ENCODE assay signal across 27 mouse cellular contexts in the genomic region with DNA sequence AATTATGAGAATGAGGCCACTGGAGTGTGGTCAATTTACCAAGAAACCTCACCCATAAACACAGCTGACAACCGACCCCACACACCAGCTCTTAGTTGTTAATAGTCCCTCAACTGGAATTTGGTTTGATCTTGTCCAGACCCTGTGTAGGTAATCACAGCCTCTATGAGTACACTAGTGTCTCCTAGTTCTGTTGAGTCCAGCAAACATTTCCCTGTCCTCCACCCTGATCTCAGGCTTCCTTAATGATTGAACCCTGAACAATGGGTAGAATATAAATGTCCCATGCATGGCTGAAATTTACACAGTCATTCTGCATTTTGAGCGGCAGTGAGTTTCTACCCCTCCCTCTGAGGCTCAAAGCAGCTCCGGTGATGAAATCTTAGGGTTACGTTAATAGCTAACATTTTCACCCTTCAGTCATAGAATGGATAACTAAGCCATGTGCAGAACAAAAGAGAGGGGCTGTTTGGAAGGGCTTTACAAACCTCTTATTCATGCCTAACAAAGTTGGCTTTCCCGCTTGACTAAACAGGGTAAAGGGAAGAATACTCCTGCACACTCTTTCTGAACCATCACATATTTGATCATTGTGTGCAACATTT.
DNase-seq lines count a peak whose midpoint lies in the region; ATAC-seq lines count a peak whose summit lies in the region.
"Had no signal": no experiment of that assay in that cellular context is flagged by ENCODE, and none has a peak within 500 bp of the region (broad histone marks: within the 10 kb centered on the region; RNA-seq: fewer than 3 reads in every experiment).

No protein-coding gene starts in this region.

- H3K9me3 ChIP-seq in hindbrain, embryonic 10.5 days, result no peaks in the 10 kb centered on the region
- H3K9me3 ChIP-seq in hindbrain, embryonic 16.5 days (ENCODE audit: control insufficient read depth, low read length), result no peaks in the 10 kb centered on the region
- no peaks in the 10 kb centered on the region for H3K9me3 ChIP-seq in kidney, embryonic 16.5 days (ENCODE audit: low read length)
- H3K9me3 ChIP-seq: embryonic facial prominence, embryonic 15.5 days; heart, embryonic 12.5 days; hindbrain, embryonic 12.5 days; limb, embryonic 13.5 days; liver, embryonic 12.5 days; midbrain, embryonic 15.5 days; neural tube, embryonic 15.5 days had no signal

- no peak overlapping the region for H3K9ac ChIP-seq in hindbrain, embryonic 16.5 days (ENCODE audit: low read depth, low read length)
- H3K9ac ChIP-seq in kidney, embryonic 16.5 days (replicated peaks; ENCODE audit: low read length), result no peak overlapping the region
- H3K9ac ChIP-seq: embryonic facial prominence, embryonic 15.5 days; forebrain, postnatal 0 days; heart, embryonic 12.5 days; hindbrain, embryonic 12.5 days; limb, embryonic 13.5 days; liver, embryonic 12.5 days; midbrain, embryonic 15.5 days; neural tube, embryonic 15.5 days had no signal

- H3K27me3 ChIP-seq in hindbrain, embryonic 10.5 days (ENCODE audit: insufficient read depth, poor library complexity, severe bottlenecking), result no peaks in the 10 kb centered on the region
- no peaks in the 10 kb centered on the region for H3K27me3 ChIP-seq in hindbrain, embryonic 16.5 days (replicated peaks; ENCODE audit: control insufficient read depth, insufficient read depth, low read length)
- no peaks in the 10 kb centered on the region for H3K27me3 ChIP-seq in kidney, embryonic 16.5 days (ENCODE audit: insufficient read depth, low read length)
- H3K27me3 ChIP-seq: embryonic facial prominence, embryonic 15.5 days; heart, embryonic 12.5 days; hindbrain, embryonic 12.5 days; limb, embryonic 13.5 days; liver, embryonic 12.5 days; midbrain, embryonic 15.5 days; neural tube, embryonic 15.5 days had no signal

- 38% methylated on average over 5 of the region's 5 CpGs for WGBS in hindbrain, embryonic 10.5 days
- 30% methylated on average over 5 of the region's 5 CpGs for WGBS in hindbrain, embryonic 16.5 days
- 50% methylated on average over 5 of the region's 5 CpGs for WGBS in kidney, embryonic 16.5 days

- H3K4me1 ChIP-seq in hindbrain, embryonic 10.5 days (replicated peaks), result peaks cover 7% of the 10 kb centered on the region
- H3K4me1 ChIP-seq in hindbrain, embryonic 16.5 days (ENCODE audit: control insufficient read depth, insufficient read depth, low read depth, low read length), result no peaks in the 10 kb centered on the region
- no peaks in the 10 kb centered on the region for H3K4me1 ChIP-seq in kidney, embryonic 16.5 days (ENCODE audit: insufficient read depth, low read length)
- H3K4me1 ChIP-seq: embryonic facial prominence, embryonic 15.5 days; heart, embryonic 12.5 days; limb, embryonic 13.5 days; liver, embryonic 12.5 days; midbrain, embryonic 15.5 days; neural tube, embryonic 15.5 days had no signal

- H3K36me3 ChIP-seq in hindbrain, embryonic 10.5 days, result no peaks in the 10 kb centered on the region
- no peaks in the 10 kb centered on the region for H3K36me3 ChIP-seq in hindbrain, embryonic 16.5 days (ENCODE audit: control insufficient read depth, insufficient read depth, low read length)
- no peaks in the 10 kb centered on the region for H3K36me3 ChIP-seq in kidney, embryonic 16.5 days (ENCODE audit: insufficient read depth, low read length)
- H3K36me3 ChIP-seq: embryonic facial prominence, embryonic 15.5 days; heart, embryonic 12.5 days; hindbrain, embryonic 12.5 days; limb, embryonic 13.5 days; liver, embryonic 12.5 days; midbrain, embryonic 15.5 days; neural tube, embryonic 15.5 days had no signal

- no peak overlapping the region for H3K27ac ChIP-seq in hindbrain, embryonic 10.5 days
- no peak overlapping the region for H3K27ac ChIP-seq in hindbrain, embryonic 16.5 days (ENCODE audit: low read depth, low read length)
- no peak overlapping the region for H3K27ac ChIP-seq in kidney, embryonic 16.5 days (ENCODE audit: low read length)
- H3K27ac ChIP-seq: embryonic facial prominence, embryonic 15.5 days; hindbrain, embryonic 12.5 days; limb, embryonic 13.5 days; liver, embryonic 12.5 days; midbrain, embryonic 15.5 days; neural tube, embryonic 15.5 days had no signal

- ATAC-seq in hindbrain, embryonic 16.5 days, result no peak
- peak; percentile 97 for ATAC-seq in kidney, embryonic 16.5 days (ENCODE audit: low FRiP score, low TSS enrichment)
- ATAC-seq: CD4-positive, CD25-positive, alpha-beta regulatory T cell, adult 4 months; forebrain, postnatal 0 days; inflammation-experienced regulatory T-cells, adult 6 months; liver, embryonic 12.5 days; midbrain, embryonic 15.5 days had no signal

- no peak overlapping the region for H3K4me3 ChIP-seq in hindbrain, embryonic 10.5 days
- no peak overlapping the region for H3K4me3 ChIP-seq in hindbrain, embryonic 16.5 days (ENCODE audit: low read length)
- no peak overlapping the region for H3K4me3 ChIP-seq in kidney, embryonic 16.5 days (ENCODE audit: low read length)
- H3K4me3 ChIP-seq: embryonic facial prominence, embryonic 15.5 days; heart, embryonic 12.5 days; hindbrain, embryonic 12.5 days; limb, embryonic 13.5 days; liver, embryonic 12.5 days; midbrain, embryonic 15.5 days; neural tube, embryonic 15.5 days had no signal

- DNase-seq in hindbrain, embryonic 10.5 days (ENCODE audit: low spot score), result peak; percentile 3
- no peak for DNase-seq in kidney, adult 8-10 months
- peak; percentile 17 for DNase-seq in embryo, embryonic 10 days (ENCODE audit: low spot score)
- DNase-seq in retina, embryonic 14.5 days (ENCODE audit: low spot score), result peak; percentile 57
- DNase-seq in natural killer cell, adult 2 months (ENCODE audit: low spot score in 2 of 2), result no peak
- DNase-seq: cerebellum, adult 11 months; cerebellum, adult 9-11 months; forebrain, postnatal 0 days; gastrocnemius, postnatal 25 days; heart, adult 18-20 months; heart, postnatal 10 days; kidney, postnatal 4 days; lung, adult 18-20 months; lung, postnatal 10 days; right cerebral cortex, postnatal 14 days; spleen, adult 18-20 months had no signal

- no peak overlapping the region for H3K4me2 ChIP-seq in hindbrain, embryonic 16.5 days (ENCODE audit: low read length)
- H3K4me2 ChIP-seq in kidney, embryonic 16.5 days (replicated peaks; ENCODE audit: low read depth, low read length), result no peak overlapping the region
- H3K4me2 ChIP-seq: embryonic facial prominence, embryonic 15.5 days; heart, embryonic 12.5 days; hindbrain, embryonic 12.5 days; limb, embryonic 13.5 days; liver, embryonic 12.5 days; midbrain, embryonic 15.5 days; neural tube, embryonic 15.5 days had no signal

Comparison
In these comparisons a context has a peak if more than half of its experiments do, and no peak if none do; other contexts are left out.
1. DNase-seq: peak in hindbrain, embryonic 10.5 days (single experiment), embryo, embryonic 10 days (single experiment) and retina, embryonic 14.5 days (single experiment); none in kidney, adult 8-10 months (0 of 2) and natural killer cell, adult 2 months (0 of 2).